Mouse (Mus musculus): Measurements from ENCODE around the gene Tmem143. TPM values are rescaled to one million over a fixed set of nuclear protein-coding genes. Genes with fewer than 3 reads are reported as not detected.
A peak's percentile ranks its signal among the peaks of the same experiment; 100 is the strongest.
"Not testable (repeated sequence)": the region's sequence is repeated elsewhere in the genome, so short reads cannot be mapped to it uniquely, and the experiment has no call there.

Tmem143 gene
- total RNA-seq, 2 experiments from 2014 or later, result 5.3 to 17.2 TPM

GRCm38 (mm10) chr7:45881011-45881410 lies 15.7 kb upstream of the Tmem143 start:
- no peak for ATAC-seq (replicated peaks; ENCODE audit: poor library complexity)

GRCm38 (mm10) chr7:45887246-45887645 lies 9.5 kb upstream of the Tmem143 start:
- ATAC-seq (replicated peaks; ENCODE audit: poor library complexity), result 0 out of 2 replicates have a peak, but pooled peaks have one; percentile 31

- no peak for ATAC-seq (replicated peaks; ENCODE audit: poor library complexity)
These were observed 4.1 kb upstream of the Tmem143 start for GRCm38 (mm10) chr7:45892651-45893050.

GRCm38 (mm10) chr7:45895931-45896516 lies 717 bp upstream of the Tmem143 start:
- no peak for ATAC-seq (replicated peaks; ENCODE audit: poor library complexity)

- peak; percentile 33 for ATAC-seq (replicated peaks; ENCODE audit: poor library complexity)
These were observed 567 bp downstream of the Tmem143 start for GRCm38 (mm10) chr7:45897258-45897757.

- not testable (repeated sequence) for ATAC-seq (replicated peaks; ENCODE audit: poor library complexity)
These were observed 1.4 kb downstream of the Tmem143 start for GRCm38 (mm10) chr7:45898125-45898524.

- ATAC-seq (replicated peaks; ENCODE audit: poor library complexity), result peak; percentile 69
These were observed 4.8 kb downstream of the Tmem143 start for GRCm38 (mm10) chr7:45901562-45901961.

- no peak for ATAC-seq (replicated peaks; ENCODE audit: poor library complexity)
These were observed 5.8 kb downstream of the Tmem143 start for GRCm38 (mm10) chr7:45902481-45903002.

- no peak for ATAC-seq (replicated peaks; ENCODE audit: poor library complexity)
These were observed 9.9 kb downstream of the Tmem143 start for GRCm38 (mm10) chr7:45906622-45907021.

- ATAC-seq (replicated peaks; ENCODE audit: poor library complexity), result peak; percentile 50
These were observed 11.6 kb downstream of the Tmem143 start for GRCm38 (mm10) chr7:45908384-45908783.

GRCm38 (mm10) chr7:45909145-45909544 lies 12.4 kb downstream of the Tmem143 start:
- no peak for ATAC-seq (replicated peaks; ENCODE audit: poor library complexity)

- no peak for ATAC-seq (replicated peaks; ENCODE audit: poor library complexity)
These were observed 17.3 kb downstream of the Tmem143 start for GRCm38 (mm10) chr7:45914067-45914466.

- ATAC-seq (replicated peaks; ENCODE audit: poor library complexity), result no peak
These were observed 18.3 kb downstream of the Tmem143 start for GRCm38 (mm10) chr7:45915011-45915410.

- ATAC-seq (replicated peaks; ENCODE audit: poor library complexity), result peak; percentile 71
These were observed 19.6 kb downstream of the Tmem143 start for GRCm38 (mm10) chr7:45916056-45917003.

GRCm38 (mm10) chr7:45917004-45917704 lies 20.4 kb downstream of the Tmem143 start:
- ATAC-seq (replicated peaks; ENCODE audit: poor library complexity), result no peak

GRCm38 (mm10) chr7:45917926-45918325 lies 21.2 kb downstream of the Tmem143 start:
- no peak for ATAC-seq (replicated peaks; ENCODE audit: poor library complexity)

- no peak for ATAC-seq (replicated peaks; ENCODE audit: poor library complexity)
These were observed 22.4 kb downstream of the Tmem143 start for GRCm38 (mm10) chr7:45919083-45919671.

GRCm38 (mm10) chr7:45919761-45920160 lies 23.0 kb downstream of the Tmem143 start:
- no peak for ATAC-seq (replicated peaks; ENCODE audit: poor library complexity)

GRCm38 (mm10) chr7:45920583-45921241 lies 24.0 kb downstream of the Tmem143 start:
- ATAC-seq (replicated peaks; ENCODE audit: poor library complexity), result no peak

GRCm38 (mm10) chr7:45921242-45921621 lies 24.5 kb downstream of the Tmem143 start, which contains the start of gene Emp3:
TSS of gene Emp3 (minus strand) at chr7:45921404.
- peak; percentile 22 for ATAC-seq (replicated peaks; ENCODE audit: poor library complexity)
